Mouse (Mus musculus) megakaryocyte-erythroid progenitor cell, adult 5 weeks (primary cell): ENCODE measurements around the gene Cltrn. TPM values are rescaled to one million over a fixed set of nuclear protein-coding genes. Genes with fewer than 3 reads are reported as not detected.

Experiments
- polyA plus RNA-seq: library from polyadenylated mRNA; stranded (reverse); fragments of >175 nt; gene quantifications from 2 replicates; pipeline ENCODE4 v1.2.3, GENCODE M21; 2012

Gene Cltrn
- polyA plus RNA-seq = not detected in 2 replicates

DNA sequence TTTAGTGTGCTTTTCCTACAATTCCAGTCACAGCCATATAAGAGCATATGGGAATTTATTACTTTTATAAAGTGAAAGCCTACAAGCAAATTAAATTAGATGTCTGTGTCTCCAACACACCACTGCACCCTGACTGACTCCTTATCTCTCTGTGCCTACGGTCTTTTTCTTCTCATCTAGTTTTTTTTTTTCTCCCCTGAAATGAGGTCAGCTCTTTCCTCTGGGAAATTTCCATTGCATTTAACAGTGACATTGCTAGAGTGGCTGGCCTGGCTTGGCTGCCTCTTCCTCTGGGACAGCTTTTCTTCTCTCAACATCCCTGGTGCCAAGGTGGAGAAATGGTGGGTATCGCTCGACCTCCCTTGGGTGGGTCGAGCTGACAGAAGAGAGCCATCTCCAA is at the start of gene Cltrn:
TSS of gene Cltrn (plus strand) at position 249 of the 400 bp plus-strand sequence.

GRCm38 (mm10) chrX:164076040-164076775 is 12.4 kb upstream of the Cltrn start, which contains the start of gene Siah1b:
TSS of gene Siah1b (minus strand) at chrX:164076493.

GRCm38 (mm10) chrX:164139032-164139431 is 50.4 kb downstream of the Cltrn start, which contains the start of gene Ace2:
TSS of gene Ace2 (plus strand) at chrX:164139332.

Other genes starting within 250 kb of the Cltrn start
- gene Ap1s2, start 179.8 kb upstream of the Cltrn start, polyA plus RNA-seq = 13.9 and 21.6 TPM in 2 replicates
- 42.9 and 54.5 TPM in 2 replicates for gene Zrsr2, start 130.2 kb upstream of the Cltrn start, polyA plus RNA-seq
- 0.12 TPM in 1 of 2 replicates, not detected in the other for gene Car5b, start 60.8 kb upstream of the Cltrn start, polyA plus RNA-seq
- gene Siah1b, start 12.3 kb upstream of the Cltrn start, polyA plus RNA-seq = 16.9 and 19.5 TPM in 2 replicates
- gene Ace2, start 50.5 kb downstream of the Cltrn start, polyA plus RNA-seq = not detected in 2 replicates
- gene Bmx, start 169.4 kb downstream of the Cltrn start, polyA plus RNA-seq = 0.12 and 0.31 TPM in 2 replicates
- gene Pir, start 180.5 kb downstream of the Cltrn start, polyA plus RNA-seq = 1.2 and 1.6 TPM in 2 replicates